Mouse (Mus musculus) left cerebral cortex, postnatal 10 days (tissue): ENCODE measurements around the gene Kif3b. TPM values are rescaled to one million over a fixed set of nuclear protein-coding genes. Genes with fewer than 3 reads are reported as not detected.
"Not testable (repeated sequence)": the region's sequence is repeated elsewhere in the genome, so short reads cannot be mapped to it uniquely, and the experiment has no call there.

Experiments used
- DNase-seq, 2 experiments: peaks; one replicate each; pipeline ENCODE4 v3.0.0; 2021 to 2022; ENCODE audit warnings: low spot score in 2 of 2, mixed read lengths in 1 of 2; ENCODE audit errors: extremely low spot score in 1 of 2
- intact Hi-C: fragments of 180-260 bp; cut with DNase I; formaldehyde crosslinking; loops from one replicate; pipeline ENCODE4 v1.15.1; 2025
- total RNA-seq, 2 experiments: library from RNA; stranded (reverse); gene quantifications; 2 replicates each; pipeline ENCODE4 v1.2.3; 2021

Kif3b gene
- 10 to 100 TPM; 91.6 to 94.6 TPM for total RNA-seq

DNA sequence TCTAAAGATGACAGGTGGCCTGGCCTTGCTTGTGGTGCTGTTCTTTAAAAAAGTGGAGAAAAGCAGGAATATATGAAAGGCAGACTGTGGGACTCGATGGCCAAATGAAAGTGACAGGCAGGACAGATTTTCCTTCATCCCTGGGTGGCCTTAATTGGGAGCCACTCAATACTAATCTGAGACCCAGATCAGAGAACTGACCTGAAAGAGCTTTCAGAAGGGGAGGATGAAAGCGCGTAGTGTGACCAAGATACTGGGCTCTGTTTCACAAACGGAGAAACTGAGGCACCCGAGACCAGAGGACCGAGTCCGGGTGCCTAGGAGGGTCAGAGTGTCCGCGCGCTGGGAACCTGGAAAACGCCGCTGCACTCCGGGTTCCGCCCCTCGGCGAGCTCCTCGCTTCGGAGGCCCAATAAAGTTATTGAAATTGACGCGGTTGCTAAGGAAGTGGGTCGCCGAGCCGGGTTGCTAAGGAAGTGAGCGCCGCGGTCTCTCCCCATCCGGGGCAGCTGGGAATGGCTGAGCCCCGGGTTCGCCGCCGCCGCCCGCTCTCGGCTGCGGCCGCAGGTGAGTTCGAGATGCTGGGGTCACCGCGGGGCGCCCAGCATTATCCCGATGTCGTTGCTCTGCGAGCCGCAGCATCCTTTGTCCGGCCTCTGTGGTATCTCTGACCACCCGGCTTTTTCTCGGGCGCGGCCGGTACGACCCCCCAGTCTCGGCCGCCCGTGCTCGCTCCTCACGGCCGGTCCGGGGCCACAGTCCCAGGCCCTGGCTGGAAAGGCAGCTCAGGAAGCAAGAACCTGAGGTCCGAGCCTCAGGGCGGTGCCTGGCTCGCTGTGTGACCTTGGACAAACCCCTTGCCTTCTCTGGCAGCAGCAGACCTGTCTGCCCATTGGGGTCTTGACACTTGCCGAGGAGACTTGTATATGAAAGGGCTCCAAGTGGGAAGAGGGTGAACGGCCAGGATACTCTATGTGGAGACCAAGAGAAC, at the start of gene Kif3b:
Gene Kif3b (plus strand): TSS at position 476 of the 991 bp plus-strand sequence.
- intact Hi-C loops, result no loop called here
- peak; percentile 88 to 93 for DNase-seq

- intact Hi-C loops, result no loop called here
Measured at GRCm38 (mm10) chr2:153242156-153242555, 49.1 kb upstream of the Kif3b start.

DNA sequence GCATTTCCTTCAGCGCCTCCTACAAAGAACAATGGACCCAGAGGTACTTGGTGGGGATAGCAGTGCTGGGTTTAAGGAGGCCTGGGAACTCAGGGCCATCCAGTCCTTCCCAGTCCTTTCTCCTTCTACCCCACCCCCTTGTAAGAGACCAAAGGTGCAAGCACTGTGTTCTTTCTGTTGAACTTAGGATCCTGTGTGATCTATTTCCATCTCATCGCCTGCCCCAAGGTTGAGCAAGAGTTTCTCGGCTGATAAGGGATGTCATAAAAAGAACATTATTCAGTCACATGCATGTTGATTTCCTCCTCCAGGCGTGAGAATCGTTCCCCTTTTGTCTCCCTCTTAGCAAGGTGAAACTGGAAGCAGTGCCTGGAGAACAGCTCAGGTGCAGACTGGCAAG, 41.5 kb upstream of the Kif3b start:
- no peak for DNase-seq
- intact Hi-C loops, result no loop called here

More at GRCm38 (mm10) chr2:153242156-153242555, 49.1 kb upstream of the Kif3b start:
- no peak for DNase-seq

DNA sequence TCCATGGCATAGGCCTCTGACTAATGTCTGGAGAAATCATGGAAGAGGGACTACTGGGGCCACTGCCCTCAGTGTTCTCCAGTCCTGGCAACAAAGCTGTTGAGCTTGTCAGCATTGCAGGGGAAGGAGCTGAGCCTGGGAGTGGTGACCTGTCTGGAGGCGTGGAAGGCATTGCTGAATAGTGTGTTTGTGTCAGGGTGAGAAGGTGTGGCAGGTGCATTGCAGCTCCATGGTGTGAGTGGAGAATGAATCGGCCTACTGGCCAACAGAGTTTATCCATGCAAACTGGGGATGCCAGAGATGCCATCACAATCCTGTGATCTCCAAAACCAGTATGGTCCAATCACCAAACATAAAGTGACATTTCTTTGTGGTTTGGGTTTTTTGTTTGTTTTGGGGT, 34.6 kb upstream of the Kif3b start:
- intact Hi-C loops, result no loop called here

DNA sequence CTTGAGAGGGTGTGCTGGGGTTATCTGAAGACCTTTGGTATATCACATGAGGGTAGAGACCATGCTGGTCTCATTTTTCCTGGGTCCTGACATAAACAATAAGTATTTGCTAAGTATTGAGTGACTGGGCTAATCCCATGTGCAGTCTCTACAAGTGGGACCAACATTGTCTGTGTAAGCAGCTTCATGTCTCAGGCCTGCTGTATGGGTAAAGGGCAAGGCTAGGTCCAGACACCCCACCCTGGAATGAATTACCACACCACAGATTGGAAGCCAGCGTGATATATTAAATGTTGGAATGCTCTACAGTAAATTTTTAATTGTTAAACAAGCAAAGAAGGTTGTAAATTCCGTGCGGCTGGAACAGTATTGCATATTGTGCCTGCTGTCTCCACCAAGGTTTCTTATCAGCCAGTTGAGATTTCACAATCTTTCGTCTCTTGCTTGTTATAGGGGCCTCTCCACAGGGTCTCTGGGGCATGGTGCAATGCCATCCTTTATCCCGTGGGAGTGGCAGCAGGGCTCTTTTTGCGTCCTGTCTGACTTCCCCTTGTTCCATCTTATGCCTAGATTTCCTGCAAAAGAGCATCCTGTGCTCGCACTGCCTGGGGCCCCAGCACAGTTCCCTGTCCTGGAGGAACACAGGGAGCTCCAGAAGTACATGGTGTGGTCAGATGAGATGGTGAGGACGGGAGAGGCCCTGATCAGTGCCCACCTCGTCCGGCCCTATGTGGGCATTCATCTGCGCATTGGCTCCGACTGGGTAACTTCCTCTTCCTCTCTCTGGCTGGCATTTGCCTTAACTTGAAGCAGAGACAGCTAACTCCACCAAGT, 32.0 kb upstream of the Kif3b start:
- DNase-seq, result no peak
- intact Hi-C loops, result no loop called here

More for the DNA sequence above, 34.6 kb upstream of the Kif3b start:
- no peak for DNase-seq

DNA sequence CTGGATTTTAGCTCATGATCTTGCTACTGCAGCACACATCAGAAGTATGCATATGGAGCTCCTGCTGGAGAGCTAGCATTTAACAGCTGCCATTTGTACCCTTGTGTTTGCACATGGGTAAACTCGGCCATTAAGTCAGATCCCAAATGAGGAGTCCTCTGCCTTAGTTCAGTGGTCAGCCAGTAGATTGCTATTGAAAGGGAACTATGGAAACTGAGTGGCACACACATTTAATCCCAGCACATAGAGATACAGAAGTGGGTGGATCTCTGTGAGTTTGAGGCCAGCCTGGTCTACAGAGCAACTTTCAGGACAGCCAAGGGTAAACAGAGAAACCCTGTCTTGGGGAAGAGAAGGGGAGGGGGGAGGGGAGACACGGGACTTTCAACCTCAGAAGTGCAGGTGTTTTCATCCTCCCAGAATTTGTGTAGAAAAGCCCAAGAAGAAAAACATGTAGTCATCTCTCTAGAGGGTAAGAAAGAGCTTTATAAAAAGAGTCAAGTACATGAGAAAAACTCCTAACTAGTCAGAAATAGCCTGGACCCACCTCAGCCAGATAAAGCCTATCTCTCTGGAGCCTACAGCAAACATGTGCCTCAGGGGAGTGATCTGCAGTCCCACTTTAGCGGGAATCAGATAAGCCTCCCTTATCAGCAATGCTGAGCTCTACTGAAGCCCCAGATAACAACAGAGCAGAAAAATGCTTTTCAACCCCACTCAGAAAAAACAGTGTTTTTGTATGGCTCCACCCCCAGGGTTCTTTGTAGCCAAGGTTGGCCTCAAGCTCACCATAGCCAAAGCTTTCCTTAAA, 31.1 kb upstream of the Kif3b start:
- intact Hi-C loops, result no loop called here
- no peak for DNase-seq

GRCm38 (mm10) chr2:153263053-153263452, 28.2 kb upstream of the Kif3b start:
- no peak for DNase-seq
- intact Hi-C loops, result no loop called here

DNA sequence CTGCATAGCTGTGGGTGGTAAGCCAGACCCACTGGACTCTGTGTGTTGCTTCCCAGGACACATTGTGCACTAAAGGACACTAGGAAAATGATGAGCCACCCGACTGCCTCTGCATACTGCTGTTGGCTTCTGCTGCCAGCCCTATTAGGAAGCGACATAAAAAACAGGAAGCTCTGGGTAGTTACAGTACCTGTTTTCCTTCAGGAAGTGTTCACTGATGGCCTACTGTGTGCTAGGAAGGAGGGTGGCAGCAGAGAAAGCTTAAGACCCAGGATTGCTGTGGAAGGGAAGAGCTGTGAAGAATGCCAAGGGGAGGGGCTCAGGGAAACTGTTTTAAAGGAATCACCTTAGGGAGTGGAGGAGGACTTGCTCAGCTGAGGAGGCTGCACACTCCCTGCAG, 23.9 kb upstream of the Kif3b start:
- DNase-seq, result no peak
- intact Hi-C loops, result no loop called here

DNA sequence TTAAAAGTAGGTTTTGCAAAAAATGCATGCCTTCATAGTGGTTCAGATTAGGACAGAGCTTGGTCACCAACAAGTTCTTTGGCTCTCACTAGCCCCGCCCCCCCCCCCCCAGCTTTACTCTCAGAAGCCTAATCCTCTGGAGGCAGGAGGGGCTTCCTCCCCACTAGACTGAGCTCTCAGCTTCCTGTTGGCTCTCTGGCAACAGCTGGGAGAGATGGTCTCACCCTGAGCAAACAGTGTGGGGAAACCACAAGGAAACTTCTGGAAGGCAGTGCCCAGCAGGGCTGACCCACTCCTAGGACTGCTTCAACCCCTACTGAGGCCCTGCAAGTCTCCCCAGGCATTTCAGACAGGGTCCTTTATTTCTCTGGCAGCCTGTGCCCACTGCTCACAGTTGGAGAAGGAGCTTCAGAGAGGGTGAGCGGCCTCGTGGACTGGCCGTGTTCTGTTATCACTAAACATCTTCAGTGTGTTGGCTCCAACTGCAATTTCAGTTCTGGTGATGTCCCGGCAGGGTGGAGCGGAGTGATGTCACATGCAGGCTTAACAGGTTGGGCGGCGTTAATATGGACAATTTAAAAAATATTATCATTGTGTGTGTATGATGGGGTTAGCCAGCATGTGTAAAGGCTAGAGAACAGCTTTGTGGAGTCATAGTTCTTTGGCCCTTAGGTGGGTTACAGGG, 20.8 kb upstream of the Kif3b start:
- intact Hi-C loops, DNase-seq: not testable (repeated sequence)

DNA sequence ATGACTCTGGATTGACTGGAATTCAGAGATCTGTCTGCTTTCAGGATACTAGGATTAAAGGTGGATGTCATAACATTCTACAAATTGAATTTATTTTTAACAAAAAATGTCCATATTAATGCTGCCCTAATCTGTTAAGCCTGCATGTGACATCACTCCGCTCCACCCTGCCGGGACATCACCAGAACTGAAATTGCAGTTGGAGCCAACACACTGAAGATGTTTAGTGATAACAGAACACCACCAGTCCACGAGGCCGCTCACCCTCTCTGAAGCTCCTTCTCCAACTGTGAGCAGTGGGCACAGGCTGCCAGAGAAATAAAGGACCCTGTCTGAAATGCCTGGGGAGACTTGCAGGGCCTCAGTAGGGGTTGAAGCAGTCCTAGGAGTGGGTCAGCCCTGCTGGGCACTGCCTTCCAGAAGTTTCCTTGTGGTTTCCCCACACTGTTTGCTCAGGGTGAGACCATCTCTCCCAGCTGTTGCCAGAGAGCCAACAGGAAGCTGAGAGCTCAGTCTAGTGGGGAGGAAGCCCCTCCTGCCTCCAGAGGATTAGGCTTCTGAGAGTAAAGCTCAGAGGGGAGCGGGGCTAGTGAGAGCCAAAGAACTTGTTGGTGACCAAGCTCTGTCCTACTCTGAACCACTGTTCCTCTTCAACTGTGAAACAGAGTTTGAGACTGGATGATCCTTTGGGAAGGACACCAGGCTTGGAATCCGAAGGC, 16.9 kb upstream of the Kif3b start:
- intact Hi-C loops, DNase-seq: not testable (repeated sequence)

GRCm38 (mm10) chr2:153274919-153275247, 16.3 kb upstream of the Kif3b start:
- no peak for DNase-seq
- intact Hi-C loops, result no loop called here

DNA sequence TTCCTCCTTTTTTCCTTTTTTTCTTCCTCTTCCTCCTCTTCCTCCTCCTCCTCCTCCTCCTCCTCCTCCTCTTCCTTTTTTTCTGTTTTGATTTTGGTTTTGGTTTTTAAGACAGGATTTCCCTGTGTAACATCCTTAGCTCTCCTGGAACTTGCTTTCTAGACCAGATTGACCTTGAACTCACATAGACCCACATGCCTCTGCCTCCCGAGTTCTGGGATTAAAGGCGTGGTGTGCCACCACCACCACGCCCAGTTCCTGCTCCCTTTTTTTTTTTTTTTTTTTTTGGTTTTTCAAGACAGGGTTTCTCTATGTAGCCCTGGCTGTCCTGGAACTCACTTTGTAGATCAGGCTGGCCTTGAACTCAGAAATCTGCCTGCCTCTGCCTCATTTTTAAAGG, 15.6 kb upstream of the Kif3b start:
- DNase-seq, intact Hi-C loops: not testable (repeated sequence)

- intact Hi-C loops, result no loop called here
- DNase-seq, result no peak
Measured at GRCm38 (mm10) chr2:153276440-153276839, 14.8 kb upstream of the Kif3b start.

- DNase-seq, intact Hi-C loops: not testable (repeated sequence)
Measured at GRCm38 (mm10) chr2:153276846-153277245, 14.4 kb upstream of the Kif3b start.

- no peak for DNase-seq
- intact Hi-C loops, result no loop called here
Measured at GRCm38 (mm10) chr2:153278357-153278756, 12.9 kb upstream of the Kif3b start.

- intact Hi-C loops, result no loop called here
- DNase-seq, result no peak
Measured at GRCm38 (mm10) chr2:153283919-153284318, 7.3 kb upstream of the Kif3b start.

DNA sequence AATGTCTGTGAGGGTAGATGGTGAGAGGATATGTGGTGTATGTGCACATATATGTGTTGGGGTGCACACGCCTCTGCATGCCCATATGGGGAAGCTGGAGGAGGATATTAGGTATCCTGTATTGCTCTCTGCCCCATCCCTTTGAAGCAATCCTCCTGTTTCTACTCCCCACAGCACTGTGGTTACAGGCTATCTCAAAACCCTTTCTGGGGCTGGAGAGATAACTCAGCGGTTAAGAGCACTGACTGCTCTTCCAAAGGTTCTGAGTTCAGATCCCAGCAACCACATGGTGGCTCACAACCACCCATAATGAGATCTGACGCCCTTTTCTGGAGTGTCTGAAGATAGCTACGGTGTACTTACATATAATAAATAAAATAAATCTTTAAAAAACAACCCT, 4.7 kb upstream of the Kif3b start:
- no peak for DNase-seq

GRCm38 (mm10) chr2:153287835-153288234, 3.4 kb upstream of the Kif3b start:
- peak in 1 of 2 experiments; percentile 72 for DNase-seq
- intact Hi-C loops, result no loop called here

More for the DNA sequence above, 4.7 kb upstream of the Kif3b start:
- intact Hi-C loops, result no loop called here
